Mouse (Mus musculus): ENCODE results near the gene Ift122. TPM values are rescaled to one million over a fixed set of nuclear protein-coding genes. Genes with fewer than 3 reads are reported as not detected.

Ift122 gene
- polyA plus RNA-seq (2015; fragmentation: Nextera tagmentation; extraction: Ambion mirVana), result 28.2 and 30.1 TPM in 2 replicates

DNA sequence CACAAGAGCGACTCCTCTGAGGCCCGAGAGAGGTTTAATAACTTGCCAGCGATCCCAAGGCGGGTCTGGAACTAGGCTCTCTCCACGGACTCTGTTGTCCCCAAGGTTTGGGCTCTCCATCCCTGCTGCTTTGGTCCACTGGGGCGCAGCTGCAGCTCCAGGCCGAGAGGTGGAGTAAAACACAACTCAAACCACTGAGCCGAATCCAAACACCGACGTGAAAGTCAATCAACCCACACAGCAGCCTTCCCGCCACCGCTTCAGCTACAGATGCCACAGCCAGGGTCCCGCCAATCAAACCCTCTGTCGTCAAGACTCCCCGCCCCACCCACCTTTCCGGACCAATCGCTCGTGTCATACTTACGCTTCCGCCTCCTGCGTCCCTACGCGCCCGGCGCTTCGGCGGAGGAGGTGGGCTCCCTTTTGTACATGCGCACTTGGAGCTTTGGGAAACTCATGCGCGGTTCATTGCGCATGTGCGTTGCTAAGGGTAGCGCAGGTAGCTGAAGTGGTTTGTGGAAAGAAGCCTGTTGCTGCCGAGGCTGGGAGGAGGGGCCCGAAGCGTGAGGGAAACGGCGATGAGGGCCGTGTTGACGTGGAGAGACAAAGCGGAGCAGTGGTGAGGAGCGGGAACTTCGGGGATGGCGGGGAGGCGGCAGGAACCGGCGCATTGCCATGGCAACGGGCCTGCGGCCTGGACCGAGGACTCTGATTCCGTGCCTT, at the start of gene Ift122, which contains the start of gene Mbd4:
Gene Ift122 (plus strand): TSS at position 380 of the 723 bp plus-strand sequence.
Gene Mbd4 (minus strand): TSS at position 281 of the 723 bp plus-strand sequence.
- Histone ChIP-seq H3K27me3 (replicated peaks) (no peaks in the 10 kb centered on the region), H3K36me3 (0 out of 2 replicates have a peak, but pooled peaks cover 2% of the 10 kb centered on the region), H3K4me2 (peak within 1 kb of the TSS; percentile 88), H3K4me1 (peaks cover 16% of the 10 kb centered on the region), H3K4me3 (replicated peaks) (peak within 1 kb of the TSS; percentile 68), H3K27ac (replicated peaks) (peak within 1 kb of the TSS; percentile 85), H3K9ac (replicated peaks) (peak within 1 kb of the TSS; percentile 58), H3K9me3 (replicated peaks) (no peaks in the 10 kb centered on the region)
- peak; percentile 99 for ATAC-seq (ENCODE audit: low FRiP score)
- under 1% methylated on average over 51 of the region's 51 CpGs for WGBS

DNA sequence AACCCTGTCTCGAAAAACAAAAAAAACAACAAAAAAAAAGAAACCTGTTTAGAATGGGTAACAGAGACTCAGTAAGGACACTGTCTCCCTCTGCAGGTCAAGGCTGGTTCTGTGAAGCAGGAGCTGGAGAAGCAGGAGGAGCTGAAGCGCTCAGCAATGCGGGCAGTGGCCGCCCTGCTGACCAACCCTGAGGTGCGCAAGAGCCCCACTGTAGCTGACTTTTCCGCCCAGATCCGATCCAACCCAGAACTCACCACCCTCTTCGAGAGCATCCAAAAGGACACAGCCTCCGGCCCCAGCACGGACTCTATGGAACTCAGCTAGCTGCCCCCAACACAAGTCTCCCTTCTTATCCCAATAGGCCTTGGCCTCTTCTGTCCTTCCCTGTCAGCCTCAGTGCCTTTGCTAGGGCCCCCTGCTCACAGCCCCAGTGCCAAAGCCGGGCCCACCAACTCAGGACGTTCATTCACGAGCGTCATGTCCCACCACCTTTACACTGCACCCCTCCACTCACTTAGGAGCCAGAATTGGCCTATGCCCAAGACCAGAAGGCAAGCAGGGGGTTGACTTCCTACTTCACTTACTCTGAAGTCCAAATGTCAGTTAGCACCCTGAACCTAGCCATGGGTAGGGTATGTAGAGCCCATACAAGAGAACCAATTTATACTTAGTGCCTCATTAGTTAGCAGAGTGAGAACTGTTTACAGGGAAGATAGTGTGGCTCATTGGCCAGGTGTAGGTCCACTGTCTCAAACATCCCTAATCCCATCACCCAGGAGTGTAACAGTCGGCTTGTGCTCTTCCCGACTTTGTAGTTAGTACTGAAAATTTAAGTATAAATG, 49.5 kb upstream of the Ift122 start:
- no peaks in the 10 kb centered on the region for H3K27me3 ChIP-seq (replicated peaks)
- H3K9ac ChIP-seq (replicated peaks), result no peak overlapping the region
- peaks cover 81% of the 10 kb centered on the region for H3K36me3 ChIP-seq
- H3K9me3 ChIP-seq (replicated peaks), result no peaks in the 10 kb centered on the region
- H3K4me1 ChIP-seq, result peaks cover 31% of the 10 kb centered on the region
- 0 out of 2 replicates have a peak, but pooled peaks have one; percentile 35 for ATAC-seq (ENCODE audit: low FRiP score)
- no peak overlapping the region for H3K4me2 ChIP-seq
- no peak overlapping the region for H3K4me3 ChIP-seq (replicated peaks)
- 42% methylated on average over 16 of the region's 16 CpGs for WGBS
- 0 out of 2 replicates have a peak overlapping the region, but pooled peaks have one; percentile 18 for H3K27ac ChIP-seq (replicated peaks)

DNA sequence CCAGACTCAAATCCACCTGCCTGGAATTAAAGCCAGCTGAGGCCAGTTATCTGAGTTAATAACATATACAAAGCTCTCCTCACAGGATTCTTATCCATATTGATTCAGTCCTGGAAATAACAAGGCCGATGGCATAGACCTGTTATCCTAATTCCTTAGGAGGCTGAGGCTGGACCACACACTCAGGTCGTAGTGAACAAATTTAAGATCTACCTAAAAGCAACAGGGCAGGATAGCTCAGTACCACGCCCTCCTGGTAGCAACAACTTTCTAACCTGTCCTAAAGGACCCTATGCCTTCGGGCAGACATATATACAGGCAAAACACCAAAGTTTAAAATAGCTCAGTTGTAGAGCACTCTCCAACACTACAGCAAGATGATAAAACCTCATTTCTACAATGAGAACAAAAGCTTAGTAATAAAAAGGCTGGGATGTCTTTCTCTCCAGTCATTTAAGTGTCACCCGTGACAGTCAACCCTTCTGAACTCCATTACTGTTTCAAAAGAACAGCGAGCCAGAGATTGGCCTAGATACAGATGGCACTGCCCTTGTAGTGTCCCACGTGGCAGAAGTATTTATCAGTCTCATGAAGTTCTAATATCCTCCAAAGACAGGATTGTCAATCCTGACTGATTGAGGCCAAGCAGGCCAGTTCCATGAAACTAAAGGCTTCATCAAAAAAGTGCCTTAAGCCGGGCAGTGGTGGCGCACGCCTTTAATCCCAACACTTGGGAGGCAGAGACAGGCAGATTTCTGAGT, 48.7 kb upstream of the Ift122 start:
- no peak overlapping the region for H3K4me3 ChIP-seq (replicated peaks)
- H3K4me1 ChIP-seq, result peaks cover 31% of the 10 kb centered on the region
- H3K9me3 ChIP-seq (replicated peaks), result no peaks in the 10 kb centered on the region
- no peak for ATAC-seq (ENCODE audit: low FRiP score)
- 62% methylated on average over 10 of the region's 10 CpGs for WGBS
- no peak overlapping the region for H3K9ac ChIP-seq (replicated peaks)
- no peaks in the 10 kb centered on the region for H3K27me3 ChIP-seq (replicated peaks)
- H3K4me2 ChIP-seq, result no peak overlapping the region
- peaks cover 72% of the 10 kb centered on the region for H3K36me3 ChIP-seq
- H3K27ac ChIP-seq (replicated peaks), result no peak overlapping the region

DNA sequence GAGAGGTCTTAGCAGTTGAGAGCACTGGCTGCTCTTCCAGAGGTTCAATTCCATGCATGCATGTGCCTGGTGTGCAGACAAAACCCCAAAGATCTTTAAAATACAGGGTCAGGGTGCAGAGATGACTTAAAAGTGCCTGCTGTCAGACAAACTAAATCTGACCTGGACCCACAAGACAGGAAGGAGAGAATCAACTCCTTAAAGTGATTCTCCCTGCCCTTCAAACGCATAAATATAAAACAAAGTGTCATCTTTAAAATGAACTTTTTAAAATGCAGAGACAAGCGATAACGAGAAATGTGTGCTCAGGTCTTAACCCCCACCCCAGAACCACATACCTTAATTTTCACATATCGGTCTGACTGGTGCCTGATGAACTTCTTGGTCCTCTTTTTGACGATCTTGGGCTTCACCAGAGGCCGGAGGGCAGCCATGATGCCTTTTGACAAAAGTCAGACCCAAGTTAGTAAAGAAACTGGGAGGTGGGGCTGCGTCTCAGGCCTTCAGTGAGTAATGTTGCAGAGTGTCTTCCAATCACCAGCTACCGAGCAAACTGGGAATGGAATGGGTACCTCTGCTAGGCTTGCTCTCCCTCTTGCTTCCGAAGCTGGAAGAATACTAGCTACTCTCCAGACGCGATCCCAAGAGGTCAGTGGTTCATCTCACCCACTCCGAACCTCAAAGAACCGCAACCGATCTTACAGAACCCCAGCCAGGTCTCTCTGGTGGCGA, 45.6 kb upstream of the Ift122 start:
- Histone ChIP-seq H3K4me2 (peak overlapping the region; percentile 87), H3K4me1 (peaks cover 31% of the 10 kb centered on the region), H3K4me3 (replicated peaks) (peak overlapping the region; percentile 90), H3K27me3 (replicated peaks) (no peaks in the 10 kb centered on the region), H3K36me3 (peaks cover 44% of the 10 kb centered on the region), H3K9ac (replicated peaks) (peak overlapping the region; percentile 93), H3K27ac (replicated peaks) (peak overlapping the region; percentile 95), H3K9me3 (replicated peaks) (no peaks in the 10 kb centered on the region)
- ATAC-seq (ENCODE audit: low FRiP score), result no peak
- WGBS, result 3% methylated on average over 15 of the region's 15 CpGs

DNA sequence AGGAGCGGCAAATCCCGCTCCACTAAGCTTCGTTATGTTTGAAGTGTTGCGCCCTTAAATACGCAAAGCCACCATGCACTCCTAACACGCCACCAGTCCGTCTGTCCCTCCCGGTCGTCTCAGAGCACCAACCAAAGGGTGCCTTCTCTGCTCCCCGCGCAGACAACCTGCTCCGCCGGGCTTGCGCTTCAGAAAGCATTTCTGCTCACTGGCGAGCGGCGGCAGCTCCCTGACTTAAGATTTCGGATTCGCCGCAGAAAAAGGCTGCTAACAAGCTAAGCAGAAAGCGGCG, 45.1 kb upstream of the Ift122 start:
- peak overlapping the region; percentile 90 for H3K4me3 ChIP-seq (replicated peaks)
- peak overlapping the region; percentile 93 for H3K9ac ChIP-seq (replicated peaks)
- H3K27ac ChIP-seq (replicated peaks), result peak overlapping the region; percentile 95
- peaks cover 40% of the 10 kb centered on the region for H3K36me3 ChIP-seq
- peak overlapping the region; percentile 87 for H3K4me2 ChIP-seq
- H3K4me1 ChIP-seq, result peaks cover 31% of the 10 kb centered on the region
- H3K27me3 ChIP-seq (replicated peaks), result no peaks in the 10 kb centered on the region
- ATAC-seq (ENCODE audit: low FRiP score), result peak; percentile 19; the same call in 1 of the 2 replicates
- H3K9me3 ChIP-seq (replicated peaks), result no peaks in the 10 kb centered on the region
- WGBS, result under 1% methylated on average over 22 of the region's 22 CpGs

DNA sequence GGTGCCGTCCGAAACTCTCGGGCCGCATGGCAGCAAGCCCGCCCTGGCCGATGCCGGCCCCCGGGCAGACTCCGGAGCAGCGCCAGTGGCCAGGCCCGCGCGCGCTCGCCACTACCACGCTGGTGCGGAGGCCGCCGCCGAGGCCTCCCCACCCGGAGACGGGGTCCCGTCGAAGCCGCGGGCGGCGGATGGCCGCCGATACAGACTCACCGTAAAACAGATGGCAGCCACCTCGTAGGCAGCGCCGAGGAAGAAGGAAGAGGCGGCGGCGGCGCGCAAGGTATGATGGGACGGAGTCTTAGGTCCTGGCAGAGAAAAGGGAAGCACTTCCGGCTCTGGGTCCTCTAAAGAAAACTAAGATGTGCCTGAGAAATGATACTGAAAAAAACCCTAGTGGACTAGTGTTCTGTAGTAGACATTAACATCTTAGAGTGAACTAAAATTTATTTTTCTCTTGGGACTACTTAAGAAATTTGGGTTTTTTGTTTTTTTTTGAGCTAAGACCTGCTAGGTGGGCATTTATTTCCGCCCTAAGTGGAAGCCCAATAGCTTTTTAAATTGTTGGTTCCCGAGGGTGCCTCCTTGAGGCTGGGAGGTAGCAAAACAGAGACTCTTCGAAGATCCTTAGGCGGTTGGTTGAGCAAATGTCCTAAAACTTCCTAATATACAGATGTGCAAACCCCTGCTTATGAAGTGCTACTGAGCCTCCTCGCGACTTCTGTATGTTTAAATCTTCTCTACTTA, 44.6 kb upstream of the Ift122 start, which contains the start of gene Rpl32:
Gene Rpl32 (minus strand): TSS at position 260 of the 744 bp plus-strand sequence.
- Histone ChIP-seq H3K4me3 (replicated peaks) (peak within 1 kb of the TSS; percentile 90), H3K36me3 (peaks cover 37% of the 10 kb centered on the region), H3K4me1 (peaks cover 29% of the 10 kb centered on the region), H3K4me2 (peak within 1 kb of the TSS; percentile 87), H3K9me3 (replicated peaks) (no peaks in the 10 kb centered on the region), H3K27me3 (replicated peaks) (no peaks in the 10 kb centered on the region), H3K9ac (replicated peaks) (peak within 1 kb of the TSS; percentile 93), H3K27ac (replicated peaks) (peak within 1 kb of the TSS; percentile 95)
- ATAC-seq (ENCODE audit: low FRiP score), result peak; percentile 89
- under 1% methylated on average over 47 of the region's 47 CpGs for WGBS

DNA sequence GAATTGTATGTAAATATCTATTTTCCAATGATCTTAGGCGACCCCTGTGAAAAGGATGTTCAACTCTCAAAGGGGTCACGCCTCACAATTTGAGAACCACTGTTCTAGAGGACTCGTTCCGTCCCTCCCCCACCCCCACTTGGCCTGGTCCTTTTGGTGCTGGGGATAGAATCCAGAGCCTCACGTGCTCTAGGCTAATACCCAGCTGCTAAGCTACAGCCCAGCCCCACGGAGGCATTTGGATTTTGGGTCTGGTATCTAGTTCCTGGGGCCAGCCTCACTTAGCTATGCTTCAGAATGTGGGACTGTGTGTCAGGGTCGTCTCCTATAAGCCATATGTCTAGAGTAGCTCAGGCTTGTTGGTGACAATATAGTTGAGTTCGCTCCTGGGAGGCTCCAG, 41.7 kb upstream of the Ift122 start:
- Histone ChIP-seq H3K9ac (replicated peaks) (no peak overlapping the region), H3K4me2 (no peak overlapping the region), H3K27me3 (replicated peaks) (no peaks in the 10 kb centered on the region), H3K36me3 (peaks cover 8% of the 10 kb centered on the region), H3K9me3 (replicated peaks) (no peaks in the 10 kb centered on the region), H3K27ac (replicated peaks) (no peak overlapping the region), H3K4me1 (peaks cover 12% of the 10 kb centered on the region), H3K4me3 (replicated peaks) (no peak overlapping the region)
- 74% methylated on average over 8 of the region's 8 CpGs for WGBS
- ATAC-seq (ENCODE audit: low FRiP score), result no peak

DNA sequence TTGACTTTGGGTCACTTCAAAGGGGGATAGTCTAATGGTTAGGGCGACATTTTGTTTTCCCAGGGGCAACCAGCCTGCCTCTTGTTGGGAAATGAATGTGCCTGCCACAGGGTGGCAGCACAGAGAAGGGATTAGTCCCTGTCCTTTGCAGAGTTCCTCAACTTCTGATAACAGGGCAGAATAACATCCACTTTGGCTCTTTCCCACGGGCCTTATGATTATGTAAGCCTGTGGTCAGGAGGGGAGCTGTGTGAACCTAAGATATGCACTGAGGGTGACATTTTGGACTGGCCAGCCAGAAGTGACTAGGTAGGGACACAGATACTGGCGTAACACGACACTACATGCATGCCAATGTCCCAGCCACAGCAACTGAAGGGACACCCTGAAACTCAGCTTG, 39.2 kb upstream of the Ift122 start:
- Histone ChIP-seq H3K27ac (replicated peaks) (no peak overlapping the region), H3K4me3 (replicated peaks) (no peak overlapping the region), H3K4me1 (no peaks in the 10 kb centered on the region), H3K9ac (replicated peaks) (no peak overlapping the region), H3K27me3 (replicated peaks) (no peaks in the 10 kb centered on the region), H3K4me2 (no peak overlapping the region), H3K9me3 (replicated peaks) (no peaks in the 10 kb centered on the region), H3K36me3 (no peaks in the 10 kb centered on the region)
- no peak for ATAC-seq (ENCODE audit: low FRiP score)
- 31% methylated on average over 4 of the region's 4 CpGs for WGBS

DNA sequence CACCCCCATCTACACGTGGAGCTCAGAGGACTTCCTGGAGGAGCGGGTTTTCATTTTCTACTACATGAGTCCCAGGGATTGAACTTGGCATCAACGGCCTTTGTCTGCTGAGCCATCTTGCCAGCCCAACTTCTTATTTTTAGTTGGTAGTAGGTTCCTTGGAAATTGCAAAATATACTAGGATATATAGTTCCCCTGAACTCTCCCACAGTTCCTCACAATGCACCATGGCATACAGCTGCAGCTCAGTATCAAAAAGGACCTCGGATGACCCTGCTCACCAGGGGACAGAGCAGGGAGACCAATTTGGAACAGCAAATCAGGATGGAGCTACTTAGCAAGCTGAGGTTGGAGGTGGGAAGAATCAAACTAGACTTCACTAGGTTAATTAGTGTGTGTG, 38.2 kb upstream of the Ift122 start:
- H3K36me3 ChIP-seq, result no peaks in the 10 kb centered on the region
- no peak for ATAC-seq (ENCODE audit: low FRiP score)
- no peak overlapping the region for H3K4me2 ChIP-seq
- no peaks in the 10 kb centered on the region for H3K9me3 ChIP-seq (replicated peaks)
- no peak overlapping the region for H3K9ac ChIP-seq (replicated peaks)
- 81% methylated on average over 4 of the region's 4 CpGs for WGBS
- H3K27ac ChIP-seq (replicated peaks), result no peak overlapping the region
- no peak overlapping the region for H3K4me3 ChIP-seq (replicated peaks)
- H3K4me1 ChIP-seq, result no peaks in the 10 kb centered on the region
- no peaks in the 10 kb centered on the region for H3K27me3 ChIP-seq (replicated peaks)

DNA sequence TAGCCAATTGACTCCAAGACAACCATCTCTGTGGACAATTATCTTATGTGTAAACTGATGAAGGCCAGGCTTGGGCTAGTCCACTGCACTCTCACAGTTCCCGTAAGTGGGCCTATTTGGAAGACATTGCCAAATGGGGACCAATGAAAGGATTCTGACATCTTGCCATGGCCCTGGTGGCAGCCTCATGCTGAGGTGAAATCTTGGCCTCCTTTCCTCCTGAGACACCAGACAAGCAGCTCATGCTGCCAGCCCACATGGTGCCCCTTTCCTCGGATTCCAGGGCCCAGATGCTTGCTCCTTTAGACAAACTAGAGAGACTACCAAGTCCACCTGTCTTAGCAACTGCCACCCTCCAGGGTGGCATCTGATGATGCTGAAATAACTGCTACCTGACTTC, 35.1 kb upstream of the Ift122 start:
- Histone ChIP-seq H3K36me3 (no peaks in the 10 kb centered on the region), H3K4me3 (replicated peaks) (no peak overlapping the region), H3K9ac (replicated peaks) (no peak overlapping the region), H3K4me1 (no peaks in the 10 kb centered on the region), H3K27me3 (replicated peaks) (no peaks in the 10 kb centered on the region), H3K9me3 (replicated peaks) (no peaks in the 10 kb centered on the region), H3K4me2 (no peak overlapping the region), H3K27ac (replicated peaks) (no peak overlapping the region)
- WGBS, result 73% methylated on average over 2 of the region's 2 CpGs
- ATAC-seq (ENCODE audit: low FRiP score), result no peak

Measured in neural tube, embryonic 15.5 days (tissue).